Mouse (Mus musculus) testis, adult 2 months (tissue): ENCODE measurements around the gene Stk36. TPM values are rescaled to one million over a fixed set of nuclear protein-coding genes. Genes with fewer than 3 reads are reported as not detected.

ENCODE experiments used
- H3K27ac ChIP-seq: fragments of 200-500 bp; 2 replicates; pipeline ENCODE4 v1.5.1; 2012; ENCODE audit warnings: low read depth, low read length; ENCODE audit not compliant: control insufficient read depth, insufficient read depth
- H3K27me3 ChIP-seq: fragments of 200-500 bp; 2 replicates; pipeline ENCODE4 v1.6.1; 2012; ENCODE audit warnings: mild to moderate bottlenecking, low read length, moderate library complexity; ENCODE audit not compliant: control insufficient read depth, insufficient read depth
- H3K36me3 ChIP-seq: fragments of 200-500 bp; 2 replicates; pipeline ENCODE4 v1.6.1; 2012; ENCODE audit warnings: mild to moderate bottlenecking, low read length; ENCODE audit not compliant: control insufficient read depth, insufficient read depth
- H3K4me1 ChIP-seq: fragments of 200-500 bp; 2 replicates; pipeline ENCODE4 v1.6.1; 2012; ENCODE audit warnings: low read length; ENCODE audit not compliant: control insufficient read depth, insufficient read depth
- H3K4me3 ChIP-seq: fragments of 200-500 bp; 2 replicates; pipeline ENCODE4 v1.5.1; 2012; ENCODE audit warnings: low read depth, mild to moderate bottlenecking, low read length, moderate library complexity, mixed read lengths; ENCODE audit not compliant: control insufficient read depth
- CTCF ChIP-seq: fragments of 200-500 bp; IDR thresholded peaks from 2 replicates; pipeline ENCODE4 v1.5.1; 2012; ENCODE audit warnings: low read depth, mild to moderate bottlenecking, inconsistent platforms, low read length, moderate library complexity; ENCODE audit not compliant: control insufficient read depth, insufficient read depth, insufficient replicate concordance
- POLR2A ChIP-seq: fragments of 200-500 bp; IDR thresholded peaks from 2 replicates; pipeline ENCODE4 v1.6.1; 2012; ENCODE audit warnings: low read depth, mild to moderate bottlenecking, inconsistent platforms, low read length, moderate library complexity; ENCODE audit not compliant: control insufficient read depth
- polyA plus RNA-seq: library from polyadenylated mRNA; depleted of rRNA; stranded (reverse); fragments of >200 nt; gene quantifications from 2 replicates; pipeline ENCODE4 v1.2.3, GENCODE M21; 2012

Stk36 gene
- polyA plus RNA-seq, 1 experiment: 209 TPM

DNA sequence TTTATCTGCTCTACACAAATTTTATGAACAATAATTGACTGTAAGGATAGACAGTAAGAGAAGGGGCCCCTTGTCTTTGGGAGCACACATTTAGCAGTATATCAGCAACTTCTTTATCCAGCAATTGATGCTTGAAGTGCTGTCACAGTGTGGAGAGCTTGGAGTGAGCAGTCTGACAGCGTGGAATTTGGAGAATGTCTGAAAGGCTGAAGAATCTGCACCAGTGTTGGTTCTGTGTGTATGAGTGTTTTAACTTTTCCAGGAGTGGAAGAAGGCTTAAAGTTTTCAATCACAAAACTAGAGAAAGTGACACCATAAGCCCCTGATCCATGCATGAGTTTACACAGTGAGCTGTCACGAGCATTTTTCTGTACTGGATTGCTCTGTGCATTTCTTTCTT, 42.3 kb downstream of the Stk36 start:
- Histone ChIP-seq H3K27ac (no peak overlapping the region), H3K4me1 (no peaks in the 10 kb centered on the region; the same call in 1 of the 2 replicates), H3K27me3 (no peaks in the 10 kb centered on the region), H3K36me3 (no peaks in the 10 kb centered on the region), H3K4me3 (no peak overlapping the region)
- TF ChIP-seq POLR2A (no peak), CTCF (no peak)

DNA sequence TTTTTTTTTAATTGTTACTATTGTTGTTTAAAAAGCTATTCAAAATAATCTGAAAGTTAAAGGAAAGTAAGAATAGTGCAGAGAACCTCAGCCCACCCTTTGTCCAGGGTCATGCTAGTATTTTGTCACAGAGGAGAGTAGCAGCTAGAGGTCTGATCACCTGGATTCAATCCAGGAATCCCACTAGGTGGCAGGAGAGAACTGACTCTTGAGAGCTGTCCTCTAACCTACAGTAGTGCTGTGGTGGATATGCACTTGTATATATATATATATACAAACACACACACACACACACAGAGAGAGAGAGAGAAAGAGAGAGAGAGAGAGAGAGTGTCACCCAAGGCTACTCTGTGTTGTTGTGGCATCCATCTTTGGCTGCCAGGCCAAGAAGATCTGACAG, 42.7 kb downstream of the Stk36 start:
- no peak overlapping the region for H3K4me3 ChIP-seq
- H3K27me3 ChIP-seq: no peaks in the 10 kb centered on the region
- H3K36me3 ChIP-seq: no peaks in the 10 kb centered on the region
- no peaks in the 10 kb centered on the region; the same call in 1 of the 2 replicates for H3K4me1 ChIP-seq
- no peak overlapping the region for H3K27ac ChIP-seq
- TF ChIP-seq POLR2A: no peak
- TF ChIP-seq CTCF: no peak

DNA sequence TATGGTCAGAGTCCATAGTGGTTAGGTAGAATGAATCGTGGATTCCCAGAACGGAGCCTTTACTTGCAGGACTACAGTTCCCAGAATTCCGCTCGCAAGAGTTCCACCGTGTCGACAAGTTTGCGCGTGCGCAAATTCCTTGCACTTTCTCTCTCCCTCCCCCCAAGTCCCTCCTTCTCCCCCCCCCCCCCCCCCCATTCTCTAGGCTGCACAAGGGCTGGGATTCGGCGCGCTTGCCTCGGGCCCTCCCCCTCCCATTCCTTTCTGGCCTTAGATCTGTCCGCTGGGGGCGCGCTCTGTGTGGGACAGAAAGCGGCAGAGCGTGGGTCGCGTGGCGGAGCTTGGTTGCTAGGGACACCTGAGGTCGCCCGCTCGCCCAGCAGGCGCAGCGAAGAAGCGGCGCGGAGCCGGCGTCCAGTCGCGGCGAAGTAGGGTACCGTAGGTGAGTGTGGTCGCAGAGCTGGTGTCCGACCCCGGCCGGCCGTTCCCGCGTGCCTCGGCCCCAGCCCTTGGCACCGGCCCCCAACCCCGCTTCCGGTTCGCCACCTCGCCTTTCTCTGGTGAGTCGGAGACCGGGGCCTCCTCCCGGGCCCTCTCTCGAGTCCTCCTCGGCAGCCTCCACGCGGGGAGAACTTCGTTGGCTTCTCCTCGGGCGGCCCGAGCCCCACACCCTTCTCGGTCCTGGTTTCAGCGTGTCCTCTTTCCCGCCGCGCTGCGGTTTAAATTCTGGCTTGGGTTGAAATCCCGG, 60.4 kb downstream of the Stk36 start, which contains the start of gene Ttll4:
TSS of gene Ttll4 (plus strand) at position 298 of the 748 bp plus-strand sequence.
- H3K4me3 ChIP-seq: peak within 1 kb of the TSS; percentile 94
- H3K27ac ChIP-seq: peak within 1 kb of the TSS; percentile 86
- TF ChIP-seq CTCF (peak; percentile 36; the same call in 1 of the 2 replicates), POLR2A (peak; percentile 71)
- peaks cover 2% of the 10 kb centered on the region; the same call in 1 of the 2 replicates for H3K4me1 ChIP-seq
- no peaks in the 10 kb centered on the region for H3K36me3 ChIP-seq
- H3K27me3 ChIP-seq: no peaks in the 10 kb centered on the region

DNA sequence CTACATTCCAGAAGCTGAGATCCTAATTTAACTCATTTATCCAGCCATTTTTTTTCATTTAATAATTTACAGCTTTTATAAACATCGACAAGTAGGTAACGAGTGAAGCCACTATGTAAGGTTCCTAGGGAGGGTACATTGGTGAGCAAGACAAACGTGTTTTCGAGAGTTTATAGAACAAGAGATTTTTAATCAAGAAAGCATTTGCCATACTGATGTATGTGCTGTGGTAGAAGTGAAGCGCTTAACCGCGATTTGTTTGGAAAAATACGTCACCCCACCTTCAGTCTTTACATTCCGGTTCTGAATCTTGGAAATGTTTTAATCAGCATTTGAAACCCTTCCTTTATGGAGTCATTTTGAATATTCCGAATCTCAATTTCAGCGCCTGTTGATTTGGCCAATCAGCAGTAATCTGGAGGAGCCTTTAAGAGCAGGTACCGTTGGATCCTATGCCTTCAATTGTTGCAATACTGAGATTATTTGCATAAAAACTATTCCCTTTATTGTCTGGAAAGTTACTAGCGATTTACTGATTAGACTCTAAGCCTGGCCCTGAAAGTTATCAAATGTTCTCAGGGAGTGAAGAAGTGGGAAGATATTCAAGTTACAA, 61.1 kb downstream of the Stk36 start:
- Histone ChIP-seq H3K27me3 (no peaks in the 10 kb centered on the region), H3K36me3 (no peaks in the 10 kb centered on the region), H3K4me3 (peak overlapping the region; percentile 94), H3K4me1 (peaks cover 4% of the 10 kb centered on the region; the same call in 1 of the 2 replicates), H3K27ac (peak overlapping the region; percentile 86)
- no peak for TF ChIP-seq POLR2A
- no peak for TF ChIP-seq CTCF

DNA sequence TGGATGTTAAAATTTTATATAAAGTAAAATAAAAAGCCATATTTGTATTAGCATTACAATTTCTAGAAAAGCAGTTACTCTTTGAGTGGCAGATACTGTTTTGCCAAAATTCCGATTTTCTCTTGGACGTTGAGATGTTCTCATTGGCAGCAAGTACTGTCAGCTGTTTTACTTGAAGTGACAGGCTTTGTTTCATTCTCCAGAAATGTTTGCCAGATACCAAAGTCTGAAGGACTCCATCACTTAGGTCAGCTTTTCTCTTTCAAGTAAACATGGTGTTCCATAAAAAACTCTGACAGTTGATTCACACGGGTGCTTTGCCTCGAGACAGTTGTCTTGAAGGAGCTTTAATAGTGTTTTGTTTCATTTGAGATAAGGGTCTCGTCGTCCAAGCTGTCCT, 63.9 kb downstream of the Stk36 start:
- H3K36me3 ChIP-seq: no peaks in the 10 kb centered on the region
- TF ChIP-seq POLR2A (no peak), CTCF (no peak)

DNA sequence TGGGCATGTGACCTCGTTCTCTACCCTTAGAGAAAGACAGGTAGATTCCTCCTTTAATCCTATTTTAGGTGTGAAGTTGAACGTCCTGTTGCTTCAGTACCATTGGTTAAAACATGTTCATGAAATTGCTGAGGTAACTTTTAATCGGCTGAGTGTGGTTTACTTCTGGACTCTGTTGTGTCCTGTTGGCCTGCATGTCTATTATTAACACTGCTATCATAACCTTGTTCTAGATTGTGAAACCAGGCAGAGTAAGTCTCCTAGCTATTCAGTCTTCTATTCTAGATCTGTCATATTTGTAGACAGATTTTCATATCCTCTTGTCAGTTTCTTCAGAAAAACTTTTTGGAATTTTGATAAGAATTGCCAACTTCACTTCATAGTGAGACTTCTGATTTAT, 67.1 kb downstream of the Stk36 start:
- Histone ChIP-seq H3K4me3 (no peak overlapping the region), H3K27me3 (no peaks in the 10 kb centered on the region), H3K4me1 (peaks cover 3% of the 10 kb centered on the region; the same call in 1 of the 2 replicates), H3K27ac (no peak overlapping the region), H3K36me3 (no peaks in the 10 kb centered on the region)
- TF ChIP-seq POLR2A (no peak), CTCF (no peak)

More for the DNA sequence above, 63.9 kb downstream of the Stk36 start:
- Histone ChIP-seq H3K4me1 (peaks cover 5% of the 10 kb centered on the region; the same call in 1 of the 2 replicates), H3K27ac (no peak overlapping the region), H3K4me3 (no peak overlapping the region), H3K27me3 (no peaks in the 10 kb centered on the region)

DNA sequence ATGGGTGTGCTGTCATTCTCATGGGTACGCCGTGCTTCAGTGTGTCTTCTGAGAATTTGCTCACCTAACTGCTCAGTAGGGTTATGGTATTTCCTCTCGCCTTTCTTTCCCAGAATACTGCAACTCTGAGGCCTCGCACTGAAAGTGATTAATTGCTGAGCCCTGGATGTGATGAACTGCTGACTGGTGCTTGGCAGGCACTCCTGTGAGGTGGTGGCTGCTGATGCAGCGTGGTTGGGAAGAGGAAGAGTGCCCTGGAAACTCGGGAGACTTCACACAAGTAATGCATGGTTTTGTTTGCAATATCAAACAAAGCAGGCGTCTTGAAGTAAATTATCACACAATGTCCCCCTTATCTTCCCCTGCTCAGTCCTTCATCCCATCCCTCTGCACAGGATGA, 71.5 kb downstream of the Stk36 start:
- Histone ChIP-seq H3K4me3 (no peak overlapping the region), H3K36me3 (no peaks in the 10 kb centered on the region), H3K27me3 (no peaks in the 10 kb centered on the region), H3K27ac (no peak overlapping the region), H3K4me1 (no peaks in the 10 kb centered on the region)
- TF ChIP-seq POLR2A (no peak), CTCF (no peak)
